Mouse (Mus musculus) testis, postnatal 10 days (tissue): ENCODE data around the gene Evi5l.
A peak's percentile ranks its signal among the peaks of the same experiment; 100 is the strongest.

Experiments used
- DNase-seq: peaks from one replicate; pipeline ENCODE4 v3.0.0; 2021; ENCODE audit warnings: low spot score

Evi5l gene

GRCm38 (mm10) chr8:4205246-4206123 lies 39.1 kb downstream of the Evi5l start:
- no peak for DNase-seq

- DNase-seq, result no peak
These were observed 40.0 kb downstream of the Evi5l start for GRCm38 (mm10) chr8:4206182-4207015.

GRCm38 (mm10) chr8:4207016-4207350 lies 40.6 kb downstream of the Evi5l start:
- no peak for DNase-seq

GRCm38 (mm10) chr8:4211097-4211496 lies 44.7 kb downstream of the Evi5l start:
- DNase-seq, result no peak

GRCm38 (mm10) chr8:4212809-4213209 lies 46.4 kb downstream of the Evi5l start:
- peak; percentile 60 for DNase-seq

- peak; percentile 84 for DNase-seq
These were observed 47.0 kb downstream of the Evi5l start for GRCm38 (mm10) chr8:4213210-4214005.

GRCm38 (mm10) chr8:4214006-4214980 lies 47.9 kb downstream of the Evi5l start:
- peak; percentile 76 for DNase-seq

- no peak for DNase-seq
These were observed 49.9 kb downstream of the Evi5l start for GRCm38 (mm10) chr8:4216296-4216695.

- peak; percentile 63 for DNase-seq
These were observed 50.6 kb downstream of the Evi5l start, which contains the start of gene Prr36 for GRCm38 (mm10) chr8:4216791-4217621. Gene Prr36, minus strand, starts transcription at chr8:4217459.

- no peak for DNase-seq
These were observed 53.2 kb downstream of the Evi5l start for GRCm38 (mm10) chr8:4219617-4220016.

GRCm38 (mm10) chr8:4222059-4222458 lies 55.7 kb downstream of the Evi5l start:
- no peak for DNase-seq

GRCm38 (mm10) chr8:4226323-4226722 lies 60.0 kb downstream of the Evi5l start:
- DNase-seq, result peak; percentile 42

- DNase-seq, result peak; percentile 65
These were observed 60.5 kb downstream of the Evi5l start, which contains the start of gene Lrrc8e for GRCm38 (mm10) chr8:4226739-4227347. Gene Lrrc8e, plus strand, starts transcription at chr8:4226827.

- DNase-seq, result no peak
These were observed 61.6 kb downstream of the Evi5l start for GRCm38 (mm10) chr8:4227919-4228318.

- DNase-seq, result no peak
These were observed 63.4 kb downstream of the Evi5l start for GRCm38 (mm10) chr8:4229784-4230183.

- no peak for DNase-seq
These were observed 64.4 kb downstream of the Evi5l start for GRCm38 (mm10) chr8:4230612-4231351.

- peak; percentile 51 for DNase-seq
These were observed 71.6 kb downstream of the Evi5l start for GRCm38 (mm10) chr8:4237814-4238433.
